Mouse (Mus musculus) liver, embryonic 14.5 days (tissue): ENCODE data around the gene Rtl5. TPM values are rescaled to one million over a fixed set of nuclear protein-coding genes. Genes with fewer than 3 reads are reported as not detected.
A peak's percentile ranks its signal among the peaks of the same experiment; 100 is the strongest.

Experiments used
- ATAC-seq: fragments of 200-750 bp; cut with Nextera tagmentation; 2 replicates; pipeline ENCODE4 v1.8.0; 2017; ENCODE audit warnings: moderate number of reproducible peaks, mild to moderate bottlenecking, moderate library complexity; ENCODE audit not compliant: insufficient read depth
- DNase-seq, 3 experiments: peaks; one replicate each; pipeline ENCODE4 v3.0.0-alpha.2; 2012 to 2013; ENCODE audit warnings: low read depth in 3 of 3, low spot score in 3 of 3
- H3K27ac ChIP-seq: fragments of 300-500 bp; sonication (generic); 2 replicates; pipeline ENCODE4 v1.5.1; 2014; ENCODE audit warnings: moderate library complexity, mild to moderate bottlenecking, control low read depth, inconsistent platforms
- H3K27me3 ChIP-seq: fragments of 300-500 bp; sonication (generic); 2 replicates; pipeline ENCODE4 v1.6.1; 2014; ENCODE audit warnings: mild to moderate bottlenecking, low read length, moderate library complexity; ENCODE audit not compliant: control insufficient read depth, insufficient read depth
- H3K36me3 ChIP-seq: fragments of 300-500 bp; sonication (generic); replicated peaks from 2 replicates; pipeline ENCODE4 v1.6.1; 2014; ENCODE audit warnings: low read depth; ENCODE audit not compliant: control insufficient read depth, insufficient read depth
- H3K4me1 ChIP-seq, 2 experiments: fragments of 200-500 bp in 1 of 2; fragments of 300-500 bp in 1 of 2; sonication (generic) in 1 of 2; replicated peaks; 2 replicates each; pipeline ENCODE4 v1.6.1; 2012 to 2014; ENCODE audit warnings: antibody characterized with exemption in 1 of 2, inconsistent platforms in 1 of 2, low read length in 1 of 2; ENCODE audit not compliant: control insufficient read depth in 2 of 2, insufficient read depth in 2 of 2
- H3K4me2 ChIP-seq: fragments of 300-500 bp; sonication (generic); 2 replicates; pipeline ENCODE4 v1.6.1; 2014; ENCODE audit warnings: low read depth, mild to moderate bottlenecking, control low read depth, moderate library complexity
- H3K4me3 ChIP-seq, 2 experiments: fragments of 200-500 bp in 1 of 2; fragments of 300-500 bp in 1 of 2; sonication (generic) in 1 of 2; 2 replicates each; pipeline ENCODE4 v1.5.1; 2012 to 2014; ENCODE audit warnings: low read depth in 2 of 2, low read length in 2 of 2, mild to moderate bottlenecking in 2 of 2, control low read depth in 1 of 2, inconsistent platforms in 1 of 2, moderate library complexity in 1 of 2; ENCODE audit not compliant: insufficient read depth in 1 of 2
- H3K9ac ChIP-seq: fragments of 300-500 bp; sonication (generic); replicated peaks from 2 replicates; pipeline ENCODE4 v1.6.1; 2014; ENCODE audit warnings: mild to moderate bottlenecking, control low read depth, moderate library complexity
- H3K9me3 ChIP-seq: fragments of 300-500 bp; sonication (generic); 2 replicates; pipeline ENCODE4 v1.6.1; 2016; ENCODE audit warnings: low read length, mixed read lengths; ENCODE audit not compliant: control insufficient read depth
- CTCF ChIP-seq: IDR thresholded peaks from 2 replicates; pipeline ENCODE4 v1.5.1; 2016; ENCODE audit warnings: antibody characterized with exemption, low read depth, control low read depth
- EP300 ChIP-seq: IDR thresholded peaks from 2 replicates; pipeline ENCODE4 v1.6.1; 2016; ENCODE audit warnings: antibody characterized with exemption, low read depth
- WGBS: fragments of 180-500 bp; shearing (Covaris S2); extraction: QIAGEN DNeasy Blood & Tissue Kit; methylation state at CpG from one replicate; pipeline ENCODE4 v1.1.7; 2014; ENCODE audit not compliant: insufficient replicate concordance; 5-methylcytosine and 5-hydroxymethylcytosine counted together
- polyA plus RNA-seq, 2 experiments: library from polyadenylated mRNA; depleted of rRNA in 1 of 2; stranded (reverse) in 1 of 2; unstranded in 1 of 2; fragments of >200 nt; fragmentation: Nextera tagmentation in 1 of 2; extraction: Ambion mirVana in 1 of 2; gene quantifications; 2 replicates each; pipeline versions ENCODE4 v1.2.1 to v1.2.3; 2012 to 2014

Rtl5 gene
- polyA plus RNA-seq, 2 experiments, result 0.04 to 1.1 TPM

DNA sequence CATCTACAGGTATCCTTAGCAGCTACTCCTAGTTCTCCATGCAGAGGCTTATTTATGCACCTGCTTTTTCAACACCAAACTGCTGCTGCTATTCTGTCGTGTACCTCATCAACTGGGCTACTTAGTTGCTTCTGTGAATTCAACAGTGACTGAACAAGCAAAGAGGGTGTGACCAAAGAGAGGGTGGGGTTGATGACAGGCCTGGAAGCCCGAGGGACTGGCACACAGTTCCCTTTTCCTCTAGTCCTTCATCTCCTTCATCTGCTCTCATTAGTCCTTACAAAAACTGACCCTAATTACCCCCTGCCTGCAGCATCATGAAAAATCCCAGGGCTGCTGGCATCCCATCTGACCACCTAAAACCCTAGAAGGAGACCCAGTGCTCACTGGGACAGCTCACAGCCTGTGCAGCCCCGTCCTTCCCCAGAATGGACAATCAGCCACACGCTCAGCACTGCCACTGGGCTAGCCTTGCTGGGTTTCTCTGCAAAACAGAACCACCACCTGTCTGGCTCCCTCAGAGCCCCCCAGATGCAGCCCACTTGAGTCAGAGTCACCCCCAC, 5.8 kb downstream of the Rtl5 start:
- WGBS, result 38% methylated on average over 4 of the region's 4 CpGs
- no peak for TF ChIP-seq EP300
- TF ChIP-seq CTCF, result no peak
- ATAC-seq, result no peak

DNA sequence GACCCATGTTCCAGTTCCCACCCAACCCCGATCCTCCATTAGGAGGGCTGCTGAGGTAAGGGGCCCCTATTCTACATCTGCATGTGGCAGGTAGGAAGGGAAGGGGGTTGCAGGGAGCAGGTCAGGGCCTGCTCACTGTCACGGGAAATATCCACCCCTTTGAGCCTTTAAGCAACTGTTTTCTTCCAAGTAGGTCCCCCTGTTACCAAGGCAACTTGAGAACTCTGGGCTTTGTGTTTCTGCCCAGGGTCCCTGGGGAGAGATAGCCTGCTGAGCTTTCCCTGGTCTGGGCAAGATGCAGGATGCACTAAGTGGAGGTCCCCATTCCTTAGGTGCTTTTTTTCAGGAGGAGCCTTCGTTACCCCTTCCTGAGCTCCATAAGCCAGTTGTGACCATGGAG, 7.0 kb downstream of the Rtl5 start:
- H3K4me2 ChIP-seq, result no peak overlapping the region
- H3K27me3 ChIP-seq, result no peaks in the 10 kb centered on the region
- TF ChIP-seq EP300, result no peak
- 55% methylated on average over 3 of the region's 3 CpGs for WGBS
- H3K4me1 ChIP-seq, result peaks cover 0 to 6% of the 10 kb centered on the region in 2 experiments; a peak in 2 of 4 replicates
- H3K9me3 ChIP-seq, result no peaks in the 10 kb centered on the region
- ATAC-seq (no peak), DNase-seq (no peak)
- H3K4me3 ChIP-seq, result no peak overlapping the region
- H3K36me3 ChIP-seq, result no peaks in the 10 kb centered on the region
- no peak overlapping the region for H3K9ac ChIP-seq
- no peak overlapping the region for H3K27ac ChIP-seq

More for the DNA sequence above, 5.8 kb downstream of the Rtl5 start:
- peaks cover 5% of the 10 kb centered on the region for H3K27me3 ChIP-seq
- H3K4me1 ChIP-seq, result 0 out of 4 replicates have a peak, but pooled peaks cover 0 to 3% of the 10 kb centered on the region in 2 experiments
- H3K4me2 ChIP-seq, result no peak overlapping the region
- no peak overlapping the region for H3K27ac ChIP-seq
- H3K9ac ChIP-seq, result no peak overlapping the region
- H3K9me3 ChIP-seq, result no peaks in the 10 kb centered on the region
- H3K4me3 ChIP-seq, result no peak overlapping the region
- H3K36me3 ChIP-seq, result no peaks in the 10 kb centered on the region
- DNase-seq, result no peak

DNA sequence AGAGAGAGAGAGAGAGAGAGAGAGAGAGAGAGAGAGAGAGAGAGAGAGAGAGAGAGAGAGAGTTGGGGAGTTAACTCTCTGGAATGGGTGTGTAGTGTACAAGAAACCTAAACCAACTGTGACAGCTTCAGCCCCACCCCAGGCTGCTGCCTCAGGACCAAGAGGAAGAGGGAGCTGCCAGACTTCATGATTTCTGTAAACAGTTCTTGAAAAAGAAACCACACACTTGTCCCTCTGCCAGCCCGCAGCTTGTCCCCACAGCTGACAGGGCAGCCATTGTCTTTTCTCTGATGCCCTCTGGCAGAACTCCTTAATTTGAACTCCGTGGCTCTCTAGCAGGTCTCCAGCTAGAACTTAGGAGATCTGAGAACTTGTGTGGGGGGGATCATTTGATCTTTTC, 10.2 kb downstream of the Rtl5 start:
- TF ChIP-seq EP300 (no peak), CTCF (no peak)

DNA sequence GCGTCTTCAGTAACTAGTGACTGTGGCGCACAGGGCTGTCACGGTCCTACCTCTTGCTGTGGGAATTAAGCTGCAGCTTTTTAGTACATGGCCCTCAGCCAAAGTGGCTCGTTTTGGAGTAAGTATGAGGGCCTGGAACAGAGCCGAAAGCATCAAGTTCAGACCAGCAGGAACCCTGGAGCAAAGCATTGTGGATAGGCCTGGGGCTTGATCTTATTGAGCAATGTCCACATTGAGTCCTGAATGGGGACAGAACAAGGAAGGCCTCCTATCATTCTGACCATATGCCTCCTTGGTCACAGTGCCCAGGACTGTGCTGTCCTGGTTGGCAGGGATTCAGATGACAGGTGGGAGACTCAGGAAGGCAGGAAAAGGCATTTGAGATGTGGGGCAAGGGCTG, 10.9 kb downstream of the Rtl5 start:
- Histone ChIP-seq H3K4me3 (no peak overlapping the region), H3K36me3 (no peaks in the 10 kb centered on the region), H3K9ac (no peak overlapping the region), H3K4me2 (no peak overlapping the region), H3K9me3 (no peaks in the 10 kb centered on the region), H3K4me1 (peaks cover 0 to 6% of the 10 kb centered on the region in 2 experiments; a peak in 2 of 4 replicates), H3K27ac (no peak overlapping the region), H3K27me3 (no peaks in the 10 kb centered on the region)
- DNase-seq (no peak), ATAC-seq (no peak)
- 66% methylated on average over 5 of the region's 5 CpGs for WGBS
- TF ChIP-seq CTCF (no peak), EP300 (no peak)

More for the DNA sequence above, 10.2 kb downstream of the Rtl5 start:
- Histone ChIP-seq H3K4me3 (no peak overlapping the region), H3K9me3 (no peaks in the 10 kb centered on the region), H3K9ac (no peak overlapping the region), H3K4me2 (no peak overlapping the region), H3K27me3 (no peaks in the 10 kb centered on the region), H3K4me1 (peaks cover 0 to 6% of the 10 kb centered on the region in 2 experiments; a peak in 2 of 4 replicates), H3K36me3 (no peaks in the 10 kb centered on the region), H3K27ac (no peak overlapping the region)
- DNase-seq, result no peak
- WGBS, result 22% methylated on average over 2 of the region's 2 CpGs
- no peak for ATAC-seq

DNA sequence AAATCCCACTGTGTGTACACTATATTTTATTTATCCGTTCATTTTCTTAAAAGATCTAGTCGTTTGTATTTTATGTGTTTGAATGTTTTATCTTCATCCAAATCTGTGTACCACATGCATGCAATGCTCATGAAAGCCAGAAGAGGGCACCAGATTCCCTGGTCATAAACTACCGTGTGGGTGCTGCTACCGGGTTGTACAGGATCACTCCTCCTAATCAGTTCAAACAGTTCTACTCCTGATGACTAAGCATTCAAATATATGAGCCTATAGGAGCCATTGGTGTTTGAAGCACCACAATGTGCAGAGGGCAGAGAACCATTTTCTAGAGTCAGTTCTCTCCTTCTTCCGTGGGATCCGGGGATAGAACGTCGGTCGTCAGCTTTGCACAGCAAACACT, 11.7 kb downstream of the Rtl5 start:
- peak; percentile 31 to 47 (median 33) for DNase-seq
- Histone ChIP-seq H3K36me3 (no peaks in the 10 kb centered on the region), H3K9ac (no peak overlapping the region), H3K27ac (no peak overlapping the region), H3K9me3 (no peaks in the 10 kb centered on the region), H3K4me1 (peaks cover 0 to 6% of the 10 kb centered on the region in 2 experiments; a peak in 2 of 4 replicates), H3K4me2 (no peak overlapping the region), H3K27me3 (no peaks in the 10 kb centered on the region), H3K4me3 (no peak overlapping the region)
- WGBS, result 42% methylated on average over 9 of the region's 9 CpGs
- TF ChIP-seq CTCF, result peak; percentile 76
- TF ChIP-seq EP300, result peak; percentile 43
- ATAC-seq, result peak; percentile 89
